Mouse (Mus musculus) midbrain, embryonic 12.5 days (tissue): Measurements from ENCODE around the gene Mob2. TPM values are rescaled to one million over a fixed set of nuclear protein-coding genes. Genes with fewer than 3 reads are reported as not detected.

Experiments used
- ATAC-seq: fragments of 200-750 bp; cut with Nextera tagmentation; 2 replicates; pipeline ENCODE4 v1.8.0; 2017; ENCODE audit warnings: low read depth, moderate TSS enrichment, moderate library complexity; ENCODE audit not compliant: low FRiP score
- H3K27ac ChIP-seq: fragments of 300-500 bp; sonication (generic); replicated peaks from 2 replicates; pipeline ENCODE4 v1.5.1; 2016; ENCODE audit warnings: mild to moderate bottlenecking
- H3K27me3 ChIP-seq: fragments of 300-500 bp; sonication (generic); 2 replicates; pipeline ENCODE4 v1.6.1; 2016; ENCODE audit warnings: mild to moderate bottlenecking
- H3K36me3 ChIP-seq: fragments of 300-500 bp; sonication (generic); 2 replicates; pipeline ENCODE4 v1.6.1; 2016
- H3K4me1 ChIP-seq: fragments of 300-500 bp; sonication (generic); 2 replicates; pipeline ENCODE4 v1.6.1; 2016
- H3K4me2 ChIP-seq: fragments of 300-500 bp; sonication (generic); replicated peaks from 2 replicates; pipeline ENCODE4 v1.6.1; 2016; ENCODE audit warnings: mild to moderate bottlenecking, moderate library complexity
- H3K4me3 ChIP-seq: fragments of 300-500 bp; sonication (generic); 2 replicates; pipeline ENCODE4 v1.5.1; 2016; ENCODE audit warnings: mild to moderate bottlenecking
- H3K9ac ChIP-seq: fragments of 300-500 bp; sonication (generic); replicated peaks from 2 replicates; pipeline ENCODE4 v1.6.1; 2016; ENCODE audit warnings: mild to moderate bottlenecking, moderate library complexity
- H3K9me3 ChIP-seq: fragments of 300-500 bp; sonication (generic); 2 replicates; pipeline ENCODE4 v1.6.1; 2016; ENCODE audit warnings: mild to moderate bottlenecking
- WGBS: fragments of 180-500 bp; shearing (Covaris S2); methylation state at CpG from one replicate; pipeline ENCODE4 v1.1.7; 2016; 5-methylcytosine and 5-hydroxymethylcytosine counted together
- microRNA-seq: library from miRNA; unstranded; fragments of <30 nt; microRNA quantifications from one replicate; pipeline ENCODE4, GENCODE M21; 2017
- polyA plus RNA-seq: library from polyadenylated mRNA; unstranded; fragments of >200 nt; fragmentation: Nextera tagmentation; extraction: Ambion mirVana; gene quantifications from 2 replicates; pipeline ENCODE4 v1.2.1, GENCODE M21; 2016

The Mob2 gene
- polyA plus RNA-seq, 1 experiment from 2014 or later, result 50.9 TPM

- 86% methylated on average over 1 of the region's 1 CpGs for WGBS
- no peaks in the 10 kb centered on the region for H3K9me3 ChIP-seq
- H3K36me3 ChIP-seq, result no peaks in the 10 kb centered on the region
- no peak overlapping the region for H3K4me3 ChIP-seq
- no peak overlapping the region for H3K4me2 ChIP-seq
- peaks cover 86% of the 10 kb centered on the region for H3K4me1 ChIP-seq
- H3K9ac ChIP-seq, result no peak overlapping the region
- no peaks in the 10 kb centered on the region for H3K27me3 ChIP-seq
- ATAC-seq, result no peak
- H3K27ac ChIP-seq, result no peak overlapping the region
These were observed 101.7 kb downstream of the Mob2 start for GRCm38 (mm10) chr7:141959133-141959532.

Small RNAs within 50 kb of the gene (microRNA-seq; reads per million reads assigned to microRNA genes)
- 2.1 reads per million for gene Mir3104

Other genes starting within 250 kb of the Mob2 start
- 0.03 and 0.04 TPM in 2 replicates for gene Muc5b, start 222.0 kb downstream of the Mob2 start, polyA plus RNA-seq
- 68.0 and 68.2 TPM in 2 replicates for gene Tollip, start 142.6 kb downstream of the Mob2 start, polyA plus RNA-seq
- 20.5 and 22.9 TPM in 2 replicates for gene Brsk2, start 111.3 kb downstream of the Mob2 start, polyA plus RNA-seq
- gene Dusp8, start 34.8 kb upstream of the Mob2 start, polyA plus RNA-seq, result 41.5 and 44.3 TPM in 2 replicates
- not detected in 2 replicates for gene Gm45618, start 59.7 kb upstream of the Mob2 start, polyA plus RNA-seq
- gene Gm39115, start 75.0 kb upstream of the Mob2 start, polyA plus RNA-seq, result not detected in 2 replicates
- gene Gm45337, start 83.5 kb upstream of the Mob2 start, polyA plus RNA-seq, result not detected in 2 replicates
- not detected in 2 replicates for gene Gm29735, start 96.0 kb upstream of the Mob2 start, polyA plus RNA-seq
- not detected in 2 replicates for gene Gm4553, start 104.7 kb upstream of the Mob2 start, polyA plus RNA-seq
- gene Krtap5-2, start 114.9 kb upstream of the Mob2 start, polyA plus RNA-seq, result not detected in 2 replicates
- gene Gm10153, start 129.3 kb upstream of the Mob2 start, polyA plus RNA-seq, result not detected in 2 replicates
- not detected in 2 replicates for gene Krtap5-3, start 140.3 kb upstream of the Mob2 start, polyA plus RNA-seq
- not detected in 2 replicates for gene Gm7579, start 150.8 kb upstream of the Mob2 start, polyA plus RNA-seq
- not detected in 2 replicates for gene Krtap5-5, start 168.9 kb upstream of the Mob2 start, polyA plus RNA-seq
- not detected in 2 replicates for gene Gm40460, start 180.0 kb upstream of the Mob2 start, polyA plus RNA-seq
- not detected in 2 replicates for gene Gm2431, start 197.3 kb upstream of the Mob2 start, polyA plus RNA-seq
- gene Gm4559, start 213.3 kb upstream of the Mob2 start, polyA plus RNA-seq, result not detected in 2 replicates
- not detected in 2 replicates for gene Krtap5-1, start 236.1 kb upstream of the Mob2 start, polyA plus RNA-seq
- not detected in 2 replicates for gene Krtap5-4, start 242.5 kb upstream of the Mob2 start, polyA plus RNA-seq